Mouse (Mus musculus) frontal cortex, postnatal 25 days (tissue): ENCODE data around the gene Dnmt1.
A peak's percentile ranks its signal among the peaks of the same experiment; 100 is the strongest.
"Not testable (repeated sequence)": the region's sequence is repeated elsewhere in the genome, so short reads cannot be mapped to it uniquely, and the experiment has no call there.

Source experiments
- DNase-seq, 2 experiments: peaks; one replicate each; pipeline ENCODE4 v3.0.0; 2022; ENCODE audit warnings: low spot score in 2 of 2

Dnmt1 gene

GRCm38 (mm10) chr9:20959430-20959938 is at the start of gene Dnmt1:
Gene Dnmt1 (minus strand): TSS chr9:20959888.
- no peak for DNase-seq

DNA sequence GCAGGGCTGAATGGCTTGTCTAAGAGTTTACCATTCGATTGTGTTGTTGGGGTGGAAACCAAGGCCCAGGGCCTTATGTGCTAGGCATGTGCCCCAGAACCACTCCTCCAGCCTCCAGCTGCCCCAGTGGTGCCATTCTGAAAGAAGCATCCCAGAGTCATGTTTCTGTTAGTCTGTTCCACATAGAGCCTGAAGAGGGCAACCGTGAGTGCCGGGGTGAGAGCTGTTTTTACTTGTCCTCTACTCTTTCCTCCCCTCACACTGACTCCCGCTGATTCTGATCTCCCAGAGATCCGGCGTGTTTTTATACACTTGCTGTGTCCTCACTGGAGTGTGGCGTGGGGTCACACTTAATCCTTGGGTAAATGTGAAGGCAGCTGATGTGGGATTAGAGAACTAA is 48.3 kb upstream of the Dnmt1 start:
- no peak for DNase-seq

GRCm38 (mm10) chr9:21007313-21007952 is 47.7 kb upstream of the Dnmt1 start:
- no peak for DNase-seq

DNA sequence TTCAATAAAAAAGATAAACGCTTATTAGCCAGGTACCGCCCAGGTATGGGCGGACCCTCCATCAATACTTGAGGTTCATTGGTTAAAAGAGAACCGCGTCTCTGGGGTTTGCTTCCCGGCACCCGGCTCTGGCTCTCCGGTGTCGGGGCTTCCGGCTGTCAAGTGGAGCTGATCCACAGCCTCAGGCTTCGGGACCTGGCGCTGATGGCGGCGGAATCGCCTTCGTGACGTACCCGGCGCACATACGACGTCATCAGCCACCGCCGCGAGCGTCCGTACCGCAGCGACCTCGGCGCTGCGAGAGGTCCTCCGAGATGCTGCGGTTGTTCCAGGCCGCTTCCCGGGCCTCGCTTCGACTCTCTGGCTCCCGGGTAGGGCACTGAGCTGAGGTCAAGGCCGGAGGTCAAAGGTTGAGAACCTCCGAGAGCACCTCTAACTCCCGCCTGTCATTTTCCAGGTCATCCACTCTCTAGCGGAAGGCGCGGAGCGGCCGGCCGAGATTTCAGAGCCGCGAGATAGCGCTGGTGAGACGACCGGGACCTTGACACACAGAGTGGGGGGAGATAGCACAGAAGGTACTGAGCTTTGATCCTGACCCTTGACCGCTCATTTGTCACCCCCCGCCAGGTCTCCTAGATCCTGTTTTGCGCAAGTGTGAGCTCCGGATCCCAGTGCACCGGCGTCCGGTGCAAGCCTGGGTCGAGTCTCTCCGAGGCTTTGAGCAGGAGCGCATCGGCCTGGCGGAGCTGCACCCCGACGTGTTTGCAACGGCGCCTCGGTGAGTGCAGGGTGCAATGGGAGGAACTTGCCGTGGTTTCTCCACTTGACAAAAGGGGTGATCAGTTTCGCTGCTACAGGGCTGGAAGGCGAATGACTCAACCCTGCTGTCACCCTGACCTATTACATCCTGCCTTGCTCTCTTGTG is 43.2 kb upstream of the Dnmt1 start, which contains the start of gene Mrpl4:
Gene Mrpl4 (plus strand): TSS at position 112 of the 925 bp plus-strand sequence.
- DNase-seq, result peak; percentile 77 to 89

- DNase-seq, result no peak
These were observed 42.6 kb upstream of the Dnmt1 start for GRCm38 (mm10) chr9:21002270-21002626.

- no peak for DNase-seq
These were observed 42.0 kb upstream of the Dnmt1 start for GRCm38 (mm10) chr9:21001651-21002200.

GRCm38 (mm10) chr9:21000811-21001210 is 41.1 kb upstream of the Dnmt1 start:
- no peak for DNase-seq

DNA sequence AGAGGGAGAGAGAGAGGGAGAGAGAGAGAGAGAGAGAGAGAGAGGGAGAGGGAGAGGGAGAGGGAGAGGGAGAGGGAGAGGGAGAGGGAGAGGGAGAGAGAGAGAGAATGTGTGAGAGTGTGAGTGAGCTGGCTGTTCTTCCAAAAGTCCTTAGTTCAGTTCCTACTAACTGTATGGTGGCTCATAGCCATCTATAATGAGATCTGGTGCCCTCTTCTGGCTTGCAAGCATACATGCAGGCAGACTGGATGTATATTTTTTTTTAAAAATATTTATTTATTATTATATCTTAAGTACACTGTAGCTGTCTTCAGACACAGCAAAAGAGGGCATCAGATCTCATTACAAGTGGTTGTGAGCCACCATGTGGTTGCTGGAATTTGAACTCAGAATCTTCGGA is 38.6 kb upstream of the Dnmt1 start:
- not testable (repeated sequence) for DNase-seq

DNA sequence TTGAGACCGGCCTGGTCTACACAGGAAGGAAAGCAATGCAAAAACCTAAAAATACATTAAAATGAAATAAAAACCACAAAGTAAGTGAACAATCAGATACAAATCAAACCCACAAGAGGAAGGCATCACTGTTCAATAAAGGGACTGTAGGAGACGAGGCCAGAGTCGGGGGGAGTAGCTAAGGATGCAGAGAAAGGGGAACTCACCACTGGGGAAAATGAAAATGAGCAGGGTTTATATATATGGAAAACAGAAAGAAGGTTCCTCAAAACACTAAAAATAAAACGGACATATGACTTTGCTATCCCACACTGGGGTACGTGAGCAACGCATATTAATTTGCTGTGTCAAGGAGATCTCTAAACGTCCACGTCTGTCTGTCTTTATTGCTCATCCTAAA is 37.4 kb upstream of the Dnmt1 start:
- DNase-seq, result no peak

DNA sequence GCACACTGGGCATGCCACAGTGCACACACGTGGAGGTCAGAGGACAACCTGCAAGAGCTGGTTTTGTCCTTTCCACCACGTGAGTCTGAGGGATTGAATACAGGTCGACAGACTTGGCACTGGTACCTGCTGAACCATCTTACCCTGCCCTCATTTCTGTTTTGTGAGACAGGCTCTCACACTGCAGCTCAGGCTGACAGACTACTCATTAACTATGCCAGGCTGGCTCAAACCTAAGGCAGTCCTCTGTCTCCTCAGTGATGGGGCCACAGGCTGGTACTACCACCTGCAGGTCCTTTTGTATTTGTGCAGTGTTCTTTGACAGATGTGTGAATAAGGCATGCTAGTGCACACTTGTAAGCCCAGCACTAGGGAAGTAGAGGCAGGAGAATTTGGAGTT is 35.4 kb upstream of the Dnmt1 start:
- no peak for DNase-seq

GRCm38 (mm10) chr9:20993165-20993898 is 33.6 kb upstream of the Dnmt1 start:
- DNase-seq, result no peak

DNA sequence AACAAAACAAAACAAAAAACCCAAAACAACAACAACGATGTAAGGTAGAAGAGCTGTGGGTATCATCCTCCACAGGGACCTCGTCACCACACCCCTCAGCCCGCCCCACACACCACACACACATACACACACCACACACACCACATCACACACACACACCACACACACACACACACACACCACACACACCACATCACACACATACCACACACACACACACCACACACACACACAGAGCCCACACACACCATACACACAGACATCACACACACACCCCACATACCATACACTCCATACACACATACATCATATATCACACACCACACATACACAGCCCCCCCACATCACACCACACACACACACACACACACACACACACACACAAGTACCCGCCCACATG is 31.9 kb upstream of the Dnmt1 start:
- no peak for DNase-seq

- no peak for DNase-seq
These were observed 31.2 kb upstream of the Dnmt1 start for GRCm38 (mm10) chr9:20990861-20991260.

GRCm38 (mm10) chr9:20987953-20988352 is 28.3 kb upstream of the Dnmt1 start:
- no peak for DNase-seq

DNA sequence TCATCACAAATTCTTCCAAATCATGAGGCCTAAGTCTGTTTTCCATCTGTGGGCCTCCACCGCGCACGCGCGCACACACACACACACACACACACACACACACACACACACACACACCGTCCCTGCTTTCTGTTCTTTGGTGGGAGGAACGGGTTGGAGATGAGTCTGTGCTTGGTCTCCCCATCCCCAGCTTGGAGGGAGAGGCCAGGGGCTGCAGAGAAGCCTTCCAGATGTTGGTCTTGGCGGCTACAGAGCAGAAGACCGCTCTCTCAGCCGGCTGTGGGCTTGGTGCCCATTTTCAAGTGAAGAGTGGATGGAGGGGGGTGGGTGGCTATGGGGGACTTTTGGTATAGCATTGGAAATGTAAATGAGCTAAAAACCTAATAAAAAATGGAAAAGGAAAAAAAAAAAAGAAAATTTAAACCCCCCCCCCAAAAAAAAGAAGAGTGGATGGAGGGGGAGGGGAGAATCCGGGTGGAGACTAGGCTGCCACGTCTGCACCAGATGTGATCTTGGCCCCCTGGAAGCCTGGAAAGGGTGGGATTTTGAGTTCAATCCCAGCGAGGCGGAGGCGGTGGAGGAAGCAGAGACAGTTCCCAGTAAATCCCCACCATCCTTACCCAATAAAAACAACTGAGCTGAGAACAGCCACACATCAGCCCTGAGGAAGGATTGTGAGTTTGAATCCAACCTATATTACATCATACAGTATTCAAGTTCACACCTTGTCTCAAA is 27.4 kb upstream of the Dnmt1 start:
- no peak for DNase-seq

- DNase-seq, result no peak
These were observed 23.5 kb upstream of the Dnmt1 start for GRCm38 (mm10) chr9:20983169-20983568.

DNA sequence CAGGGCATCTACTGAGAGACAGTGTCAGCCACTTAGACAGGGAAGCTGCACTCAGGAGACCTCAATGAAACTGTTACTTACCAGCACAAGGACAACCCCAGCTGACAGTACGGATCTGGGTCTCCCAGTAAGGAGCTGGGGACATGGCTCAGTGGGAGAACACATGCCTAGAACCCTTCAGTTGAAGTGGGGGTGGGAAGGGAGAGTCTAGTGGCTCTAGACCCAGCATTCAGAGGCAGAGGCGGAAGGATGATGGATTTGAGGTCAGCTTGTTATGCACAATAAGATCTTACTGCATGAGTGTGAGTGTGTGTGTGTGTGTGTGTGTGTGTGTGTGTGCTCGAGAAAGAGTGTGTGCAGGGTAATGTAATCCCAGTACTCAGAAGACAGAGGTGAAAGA is 22.5 kb upstream of the Dnmt1 start:
- no peak for DNase-seq

GRCm38 (mm10) chr9:20979769-20980168 is 20.1 kb upstream of the Dnmt1 start:
- no peak for DNase-seq

GRCm38 (mm10) chr9:20979181-20979580 is 19.5 kb upstream of the Dnmt1 start:
- DNase-seq, result no peak

DNA sequence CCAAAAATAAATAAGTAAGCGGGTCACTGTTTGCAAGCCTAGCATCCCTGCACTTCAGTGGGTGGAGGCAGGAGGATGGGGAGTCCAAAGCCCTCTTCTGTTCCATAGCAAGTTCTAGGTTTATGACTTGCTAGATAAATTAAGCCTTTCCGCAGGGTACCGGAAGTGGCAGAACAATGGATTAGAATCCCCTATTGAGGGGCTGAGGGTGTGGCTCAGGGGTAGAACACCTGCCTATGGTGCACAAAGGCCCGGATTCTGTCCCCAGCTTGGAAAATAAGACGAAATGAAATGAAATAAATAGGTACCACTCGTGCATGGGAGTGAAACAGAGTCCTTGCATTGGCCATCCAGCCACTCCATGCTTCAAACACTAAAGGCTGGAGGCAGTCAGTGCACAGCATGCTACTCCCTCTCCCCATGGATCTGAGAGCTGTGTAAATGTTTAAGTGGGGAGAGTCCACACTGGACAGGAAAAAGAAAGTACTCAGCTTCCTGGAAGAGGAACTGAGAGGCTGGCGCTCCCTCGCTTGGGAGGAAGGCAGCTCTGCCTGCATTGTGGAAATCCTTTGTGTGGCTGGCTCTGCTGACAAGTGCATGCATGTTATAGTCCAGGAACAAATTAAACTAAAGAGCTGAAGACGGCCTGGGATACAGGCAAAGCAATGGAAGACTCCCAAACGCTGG is 18.9 kb upstream of the Dnmt1 start:
- no peak for DNase-seq
